Mouse (Mus musculus) brain, embryonic 18.5 days (tissue): Measurements from ENCODE around the gene Cdh24.

Experiments used
- DNase-seq: peaks from one replicate; pipeline ENCODE4 v3.0.0-alpha.2; 2012; ENCODE audit warnings: low read depth, low spot score

Cdh24 gene

DNA sequence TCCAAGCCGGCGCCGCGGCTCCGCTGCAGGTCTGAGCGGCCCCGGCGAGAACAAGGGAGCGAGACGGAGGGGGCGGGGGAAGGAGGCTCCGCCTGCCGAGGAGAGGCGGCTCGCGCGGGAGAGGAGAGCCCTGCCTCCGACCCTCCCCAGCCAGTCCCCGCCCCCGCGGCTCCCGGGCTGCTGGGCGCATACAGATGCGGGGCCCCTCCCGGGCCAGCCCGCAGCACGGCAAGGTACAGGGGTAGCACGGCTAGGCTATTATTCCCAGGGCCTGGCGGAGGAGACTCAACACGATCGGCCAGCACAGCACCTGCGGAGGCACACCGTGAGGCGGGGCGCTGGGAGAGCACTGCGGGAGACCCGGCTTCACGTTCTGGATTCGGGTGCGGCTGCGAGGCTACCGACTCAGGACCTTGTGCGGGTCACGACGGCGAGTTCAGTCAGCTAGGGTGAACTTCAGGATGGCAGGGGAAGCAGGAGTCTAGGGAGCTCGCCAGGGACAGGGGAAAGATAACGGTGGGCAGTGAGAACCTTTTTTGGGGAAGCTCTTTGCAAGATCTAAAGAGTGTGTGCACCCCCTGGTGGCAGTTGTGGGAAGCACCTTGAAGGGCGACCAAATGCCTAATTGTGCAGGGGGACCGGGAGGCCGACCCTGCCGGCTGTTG lies at the start of gene Cdh24:
Gene Cdh24 (minus strand): TSS at position 60 of the 665 bp plus-strand sequence.
- DNase-seq: peak; percentile 75

- DNase-seq: no peak
Measured at GRCm38 (mm10) chr14:54687251-54687650, 46.1 kb upstream of the Cdh24 start.

GRCm38 (mm10) chr14:54686522-54687143 lies 45.5 kb upstream of the Cdh24 start, which contains the start of gene Acin1:
Acin1 (minus strand) TSS chr14:54686931.
- DNase-seq: peak; percentile 99

GRCm38 (mm10) chr14:54686063-54686521 lies 44.9 kb upstream of the Cdh24 start, which contains the start of gene 1700123O20Rik:
1700123O20Rik (plus strand) TSS chr14:54686216.
- DNase-seq: peak; percentile 77

DNA sequence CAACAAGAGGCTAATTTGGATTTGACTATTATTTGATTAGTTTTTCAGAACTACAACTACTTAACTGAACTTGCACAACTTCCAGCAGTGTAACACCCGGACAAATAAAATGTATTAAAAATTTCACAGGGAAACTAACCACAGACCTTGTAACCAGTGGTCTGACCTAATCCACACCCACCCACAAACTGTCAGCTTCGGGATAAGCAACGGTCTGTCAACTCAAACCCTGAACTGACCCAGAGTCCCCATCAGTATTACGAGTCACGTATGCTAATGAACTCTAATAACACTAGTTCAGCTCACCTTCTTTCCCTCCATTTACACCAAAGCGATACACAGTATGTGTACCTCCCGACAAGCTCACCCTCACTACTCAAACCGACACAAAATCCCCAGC lies 44.3 kb upstream of the Cdh24 start:
- DNase-seq: no peak

DNA sequence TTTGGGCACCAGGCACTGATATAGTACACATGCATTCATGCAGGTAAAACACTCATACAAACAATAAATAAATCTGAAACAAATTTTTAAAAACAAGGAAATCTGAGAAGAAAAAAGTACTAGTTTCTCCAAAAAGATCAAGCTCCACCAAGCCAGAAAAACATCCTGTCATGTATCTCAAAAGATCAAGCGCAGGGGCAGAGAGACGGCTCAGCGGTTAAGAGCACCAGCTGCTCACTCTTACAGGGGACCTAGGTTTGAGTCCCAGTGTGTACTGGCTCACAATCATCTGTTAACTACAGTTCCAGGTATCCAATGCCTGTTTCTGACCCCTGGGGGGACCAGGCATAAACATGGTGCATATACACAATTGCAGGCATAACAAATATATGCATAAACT lies 41.2 kb upstream of the Cdh24 start:
- DNase-seq: no peak

- DNase-seq: no peak
Measured at GRCm38 (mm10) chr14:54678657-54679304, 37.6 kb upstream of the Cdh24 start.

GRCm38 (mm10) chr14:54676290-54676689 lies 35.1 kb upstream of the Cdh24 start:
- no peak for DNase-seq

DNA sequence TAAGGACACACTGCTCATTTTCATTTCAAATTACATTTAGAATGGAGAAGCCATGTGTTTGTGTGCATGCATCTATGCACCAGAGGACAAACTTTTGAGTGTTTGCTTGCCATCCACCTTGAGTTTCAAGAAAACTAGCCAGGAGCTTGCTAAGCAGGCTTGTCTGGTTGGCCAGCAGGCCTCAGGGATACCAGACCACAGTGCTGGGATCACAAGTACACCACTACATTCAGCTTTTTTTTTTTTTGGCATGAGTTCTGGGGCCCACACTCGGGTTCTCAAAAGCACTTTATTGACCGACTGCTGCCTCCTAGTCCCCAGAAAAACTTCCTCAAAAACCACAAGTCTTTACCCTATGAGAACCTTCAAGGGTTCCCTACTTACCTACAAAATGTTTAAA lies 33.2 kb upstream of the Cdh24 start:
- no peak for DNase-seq

DNA sequence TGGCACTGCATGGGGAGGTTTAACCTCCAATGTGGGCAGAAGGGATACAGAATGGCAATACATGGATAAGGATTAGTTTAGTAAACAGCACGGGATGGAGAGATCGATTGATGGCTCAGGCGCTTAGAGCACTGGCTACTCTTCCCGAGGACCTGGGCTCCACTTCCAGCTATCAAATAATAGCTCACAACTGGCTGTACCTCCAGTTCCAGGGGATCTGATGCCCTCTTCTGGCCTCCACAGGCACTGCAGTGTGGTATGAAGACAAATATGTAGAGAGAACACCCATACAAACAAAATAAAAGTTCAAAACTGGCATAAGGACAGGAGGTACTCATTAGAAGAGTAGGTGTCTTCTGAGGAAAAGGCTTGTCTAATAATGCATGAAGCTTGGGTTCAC lies 28.2 kb upstream of the Cdh24 start:
- DNase-seq: no peak

- no peak for DNase-seq
Measured at GRCm38 (mm10) chr14:54664477-54665222, 23.5 kb upstream of the Cdh24 start.

DNA sequence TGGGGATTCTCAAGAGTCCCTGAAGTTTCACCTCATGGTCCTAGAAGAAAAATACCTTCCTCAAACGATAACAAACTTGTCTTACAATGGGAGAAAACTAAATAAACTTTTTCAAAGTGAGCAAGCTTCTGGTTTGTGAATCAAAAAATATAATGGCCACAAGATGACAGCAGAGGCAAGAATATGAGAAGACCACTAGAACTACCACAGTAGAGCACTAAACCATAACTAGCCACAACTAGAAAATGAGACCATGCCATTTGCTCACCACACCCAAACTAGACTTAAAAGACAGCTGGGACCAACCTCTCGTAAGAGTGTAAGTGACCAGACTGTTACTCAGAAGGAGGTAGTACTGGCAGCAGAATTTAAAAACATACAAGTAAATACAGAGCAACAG lies 18.8 kb upstream of the Cdh24 start:
- DNase-seq: no peak

DNA sequence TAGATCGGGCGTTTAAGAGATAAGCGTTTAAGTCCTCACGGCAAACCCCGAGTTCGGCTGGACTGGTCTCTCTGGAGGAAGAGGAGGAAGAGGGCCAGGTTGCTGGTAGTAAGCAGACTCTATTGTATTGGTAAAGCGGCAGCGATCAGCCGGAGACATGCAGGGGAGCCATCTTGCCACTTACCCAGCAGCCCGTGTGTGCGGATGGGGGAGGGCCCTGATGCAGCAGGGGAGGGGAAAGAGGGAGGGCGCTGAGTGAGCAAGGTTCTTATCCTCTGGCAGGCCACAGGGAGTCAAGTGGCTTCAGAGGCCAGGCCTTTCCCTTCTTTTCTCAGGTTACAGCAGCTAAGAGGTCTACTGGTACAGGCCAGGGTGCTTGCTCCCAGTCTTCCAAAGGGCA lies 12.3 kb upstream of the Cdh24 start:
- DNase-seq: peak; percentile 76

DNA sequence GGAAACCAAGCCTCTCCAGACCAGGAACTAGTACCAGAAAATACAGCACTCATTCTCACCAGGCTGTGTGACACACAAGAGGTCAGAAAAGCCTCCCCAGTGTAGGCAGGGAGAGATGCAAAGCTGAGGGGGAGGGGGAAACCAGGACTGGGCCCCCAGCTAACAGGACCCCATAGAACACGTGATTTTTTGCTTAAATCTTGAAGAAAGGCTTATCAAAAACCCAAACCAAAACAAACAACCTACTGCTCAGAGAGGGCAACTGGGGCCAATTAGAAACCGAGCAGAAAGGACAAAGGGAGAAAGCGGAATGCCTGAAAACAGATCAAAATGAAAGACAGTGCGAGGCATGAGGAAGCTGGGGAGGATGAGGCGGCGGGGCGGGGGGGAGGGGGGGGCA lies 11.6 kb upstream of the Cdh24 start:
- DNase-seq: no peak

DNA sequence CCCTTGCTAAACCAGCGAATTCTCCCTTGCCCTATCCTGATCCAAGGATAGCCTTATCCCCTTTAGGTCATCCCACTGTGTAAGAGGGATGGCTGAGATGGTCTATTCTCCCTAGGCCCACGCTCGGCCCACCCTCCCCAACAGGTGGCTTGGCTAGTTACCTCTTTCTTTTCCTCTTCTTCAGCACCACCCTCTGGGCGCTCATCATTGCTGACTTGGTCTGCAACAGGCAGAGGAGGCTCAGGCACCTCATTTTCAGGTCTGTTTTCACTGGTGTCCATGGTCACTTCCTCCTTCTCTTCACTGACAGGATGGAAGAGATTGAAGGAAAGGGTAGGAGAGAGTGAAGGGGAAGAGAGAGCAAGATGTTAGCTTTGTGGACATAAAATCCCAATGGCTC lies 10.4 kb upstream of the Cdh24 start:
- DNase-seq: no peak

DNA sequence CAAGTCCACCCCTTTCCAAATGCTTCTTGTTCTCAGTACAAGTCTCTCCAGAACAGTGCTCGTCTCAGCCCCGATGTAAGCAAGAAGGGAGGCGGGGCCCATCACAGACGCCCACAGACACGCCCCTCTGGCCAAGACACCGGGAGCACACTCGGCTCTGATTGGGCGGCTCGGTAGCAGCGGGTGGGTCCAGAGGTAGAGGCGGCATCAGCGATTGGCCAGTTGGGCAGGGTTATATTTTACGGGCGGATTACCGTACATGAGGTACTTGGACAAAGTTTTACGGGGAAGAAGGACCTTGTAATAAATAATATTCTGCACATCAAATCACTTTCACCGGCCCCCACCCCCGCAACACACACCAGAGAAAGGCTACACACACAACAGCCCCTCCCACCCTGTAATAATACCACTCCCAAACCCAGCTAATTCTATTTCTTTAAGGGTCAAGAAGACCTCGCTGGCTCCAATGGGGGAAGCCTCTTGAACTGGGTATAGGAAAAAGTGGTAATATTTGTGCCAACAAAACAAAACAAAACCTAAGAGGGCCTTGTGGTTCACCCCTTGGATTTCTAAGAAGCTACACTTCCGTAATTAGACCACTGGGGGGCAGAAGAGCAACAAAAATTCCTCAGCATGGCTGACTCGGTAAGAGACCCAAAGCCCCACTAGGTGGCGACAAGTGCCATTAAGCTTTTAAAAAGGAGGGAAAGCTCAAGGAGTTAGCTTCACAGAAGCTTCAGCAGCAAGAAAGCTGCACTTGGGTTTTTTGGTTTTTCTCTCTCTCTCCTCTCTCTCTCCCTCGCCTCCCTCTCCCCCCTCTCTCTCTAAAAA lies 9.7 kb upstream of the Cdh24 start:
- DNase-seq: peak; percentile 80

DNA sequence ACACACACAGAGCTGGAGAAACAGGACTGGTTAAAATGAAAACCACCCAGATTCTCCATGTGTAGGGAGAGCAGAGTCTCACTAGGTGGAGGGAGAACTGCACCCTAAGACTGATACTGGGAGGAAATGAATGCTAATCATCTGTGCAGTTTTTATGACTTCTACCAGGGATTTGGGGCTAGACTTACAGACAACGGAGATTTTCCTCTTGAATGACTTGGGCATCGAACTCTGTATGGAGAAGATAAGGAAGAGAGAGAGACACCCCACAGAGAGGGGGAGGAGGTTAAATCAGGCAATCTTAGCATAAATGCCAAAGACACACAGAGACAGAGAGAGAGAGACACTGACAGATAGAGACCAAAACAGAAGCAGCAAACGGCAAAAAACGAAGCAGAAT lies 6.7 kb upstream of the Cdh24 start:
- no peak for DNase-seq

DNA sequence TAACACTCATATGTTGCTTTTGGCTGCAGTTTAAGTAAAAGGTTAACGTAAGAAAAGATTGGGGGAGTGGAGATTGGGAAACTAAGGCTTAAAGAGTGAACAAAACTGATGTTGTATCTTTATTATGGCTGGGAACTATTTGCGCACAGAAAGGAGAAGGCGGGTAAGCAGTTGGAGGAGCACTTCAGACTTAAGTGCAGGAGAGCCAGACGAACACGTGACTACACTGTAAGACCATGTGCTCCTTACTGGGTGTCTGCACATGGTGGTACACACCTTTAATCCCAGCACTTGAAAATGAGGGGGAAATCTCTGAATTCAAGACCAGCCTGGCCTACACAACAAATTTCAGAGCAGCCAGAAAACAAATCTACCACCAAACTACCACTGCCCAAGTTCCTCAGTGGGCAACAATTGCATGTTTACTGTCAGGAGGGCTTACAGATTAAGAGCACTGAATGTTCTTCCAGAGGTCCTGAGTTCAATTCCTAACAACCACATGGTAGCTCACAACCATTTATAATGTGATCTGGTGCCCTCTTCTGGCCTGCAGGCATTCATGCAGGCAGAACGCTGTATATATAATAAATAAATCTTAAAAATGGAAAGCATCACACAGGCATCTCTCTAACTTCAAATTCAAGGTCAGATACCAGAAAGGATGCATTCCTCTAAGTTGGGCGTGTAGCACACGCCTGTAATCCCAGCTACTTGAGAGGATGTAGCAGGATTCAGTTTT lies 5.9 kb upstream of the Cdh24 start:
- DNase-seq: no peak

GRCm38 (mm10) chr14:54646455-54646854 lies 5.3 kb upstream of the Cdh24 start:
- no peak for DNase-seq

GRCm38 (mm10) chr14:54644294-54644693 lies 3.1 kb upstream of the Cdh24 start:
- DNase-seq: no peak
